Mouse (Mus musculus): ENCODE results near the gene Gm14569. TPM values are rescaled to one million over a fixed set of nuclear protein-coding genes. Genes with fewer than 3 reads are reported as not detected.

The Gm14569 gene
- polyA plus RNA-seq, 1 experiment from 2014 or later: not detected

- 62% methylated on average over 6 of the region's 6 CpGs for WGBS
- H3K36me3 ChIP-seq (ENCODE audit: control insufficient read depth, insufficient read depth): no peaks in the 10 kb centered on the region
- H3K9me3 ChIP-seq (replicated peaks; ENCODE audit: control insufficient read depth, low read length): no peaks in the 10 kb centered on the region
- H3K4me1 ChIP-seq (ENCODE audit: control insufficient read depth, insufficient read depth, low read length): no peaks in the 10 kb centered on the region
- no peak overlapping the region for H3K27ac ChIP-seq (ENCODE audit: low read length)
- no peaks in the 10 kb centered on the region for H3K27me3 ChIP-seq (ENCODE audit: control insufficient read depth, insufficient read depth, low read length)
- H3K4me3 ChIP-seq (ENCODE audit: low read length): no peak overlapping the region
- no peak overlapping the region for H3K9ac ChIP-seq (ENCODE audit: low read length)
- ATAC-seq (replicated peaks; ENCODE audit: extremely low read depth, insufficient read depth, low FRiP score): no peak
- no peak overlapping the region for H3K4me2 ChIP-seq (ENCODE audit: low read depth, low read length)
Observed at GRCm38 (mm10) chrX:36392672-36393071, 99.0 kb downstream of the Gm14569 start.

DNA sequence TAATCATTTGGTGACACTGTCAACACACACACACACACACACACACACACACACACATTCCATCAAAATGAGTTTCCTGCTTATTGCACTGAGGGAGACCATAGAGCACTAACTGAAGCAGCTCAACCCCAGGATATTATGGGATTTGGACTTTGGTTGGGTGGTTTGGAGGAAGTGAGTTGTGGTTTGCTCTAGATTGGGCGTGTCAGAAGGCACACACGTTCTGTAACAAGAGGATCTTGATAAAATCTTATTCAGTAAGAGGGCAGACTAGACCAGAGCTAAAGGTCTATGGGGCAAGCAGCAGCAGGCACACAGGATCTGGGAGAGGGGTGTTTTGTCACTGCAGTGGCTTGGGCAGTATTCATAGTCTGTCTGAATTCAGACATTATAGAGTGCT, 101.1 kb downstream of the Gm14569 start:
- WGBS: 42% methylated on average over 2 of the region's 2 CpGs
- no peaks in the 10 kb centered on the region for H3K9me3 ChIP-seq (replicated peaks; ENCODE audit: control insufficient read depth, low read length)

DNA sequence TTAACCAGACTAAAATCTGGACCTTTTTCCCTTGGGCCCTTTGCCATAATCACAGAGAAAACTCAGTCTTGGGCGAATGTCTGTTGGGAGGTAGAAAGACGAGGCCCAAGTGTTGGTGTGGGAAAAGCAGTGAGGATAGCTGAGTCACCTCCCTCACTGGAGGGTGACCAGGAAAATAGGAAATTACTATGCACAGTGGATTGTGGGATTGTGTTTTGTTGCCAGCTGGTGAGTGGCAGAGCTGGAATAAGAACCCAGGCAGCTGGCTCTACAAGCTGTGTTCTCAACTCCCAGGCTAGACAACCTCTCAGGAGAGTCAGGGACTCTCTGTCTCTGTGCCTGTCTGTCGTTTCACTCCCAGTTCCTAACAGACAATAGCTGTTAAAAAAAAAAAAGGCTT, 101.7 kb downstream of the Gm14569 start:
- Histone ChIP-seq H3K4me2 (ENCODE audit: low read depth, low read length) (no peak overlapping the region), H3K27me3 (ENCODE audit: control insufficient read depth, insufficient read depth, low read length) (no peaks in the 10 kb centered on the region), H3K27ac (ENCODE audit: low read length) (no peak overlapping the region), H3K4me3 (ENCODE audit: low read length) (no peak overlapping the region), H3K4me1 (ENCODE audit: control insufficient read depth, insufficient read depth, low read length) (no peaks in the 10 kb centered on the region), H3K9me3 (replicated peaks; ENCODE audit: control insufficient read depth, low read length) (no peaks in the 10 kb centered on the region), H3K9ac (ENCODE audit: low read length) (no peak overlapping the region), H3K36me3 (ENCODE audit: control insufficient read depth, insufficient read depth) (no peaks in the 10 kb centered on the region)
- no peak for ATAC-seq (replicated peaks; ENCODE audit: extremely low read depth, insufficient read depth, low FRiP score)
- WGBS: 46% methylated on average over 3 of the region's 3 CpGs

More for the DNA sequence above, 101.1 kb downstream of the Gm14569 start:
- Histone ChIP-seq H3K36me3 (ENCODE audit: control insufficient read depth, insufficient read depth) (no peaks in the 10 kb centered on the region), H3K27me3 (ENCODE audit: control insufficient read depth, insufficient read depth, low read length) (no peaks in the 10 kb centered on the region), H3K4me1 (ENCODE audit: control insufficient read depth, insufficient read depth, low read length) (no peaks in the 10 kb centered on the region), H3K27ac (ENCODE audit: low read length) (no peak overlapping the region), H3K4me2 (ENCODE audit: low read depth, low read length) (no peak overlapping the region), H3K4me3 (ENCODE audit: low read length) (no peak overlapping the region), H3K9ac (ENCODE audit: low read length) (no peak overlapping the region)
- no peak for ATAC-seq (replicated peaks; ENCODE audit: extremely low read depth, insufficient read depth, low FRiP score)

GRCm38 (mm10) chrX:36385340-36385739, 106.3 kb downstream of the Gm14569 start:
- no peak overlapping the region for H3K27ac ChIP-seq (ENCODE audit: low read length)
- H3K27me3 ChIP-seq (ENCODE audit: control insufficient read depth, insufficient read depth, low read length): no peaks in the 10 kb centered on the region
- H3K36me3 ChIP-seq (ENCODE audit: control insufficient read depth, insufficient read depth): no peaks in the 10 kb centered on the region
- H3K4me1 ChIP-seq (ENCODE audit: control insufficient read depth, insufficient read depth, low read length): no peaks in the 10 kb centered on the region
- no peak for ATAC-seq (replicated peaks; ENCODE audit: extremely low read depth, insufficient read depth, low FRiP score)
- H3K9me3 ChIP-seq (replicated peaks; ENCODE audit: control insufficient read depth, low read length): no peaks in the 10 kb centered on the region
- no peak overlapping the region for H3K9ac ChIP-seq (ENCODE audit: low read length)
- H3K4me3 ChIP-seq (ENCODE audit: low read length): no peak overlapping the region
- no peak overlapping the region for H3K4me2 ChIP-seq (ENCODE audit: low read depth, low read length)

Small RNAs within 50 kb of the gene (microRNA-seq; reads per million reads assigned to microRNA genes)
- gene Gm44485: not detected

Other genes starting within 250 kb of the Gm14569 start
- gene Lonrf3, start 163.5 kb downstream of the Gm14569 start, polyA plus RNA-seq (2015; fragmentation: Nextera tagmentation; extraction: Ambion mirVana): 0.07 and 0.36 TPM in 2 replicates
- not detected in 2 replicates for gene Gm6268, start 90.5 kb downstream of the Gm14569 start, polyA plus RNA-seq (2015; fragmentation: Nextera tagmentation; extraction: Ambion mirVana)
- gene Pgrmc1, start 106.4 kb upstream of the Gm14569 start, polyA plus RNA-seq (2015; fragmentation: Nextera tagmentation; extraction: Ambion mirVana): 119 and 130 TPM in 2 replicates
- gene Akap17b, start 153.6 kb upstream of the Gm14569 start, polyA plus RNA-seq (2015; fragmentation: Nextera tagmentation; extraction: Ambion mirVana): 1.6 and 1.8 TPM in 2 replicates